Mouse (Mus musculus): ENCODE measurements around the gene Wdfy3.
"Not testable (repeated sequence)": the region's sequence is repeated elsewhere in the genome, so short reads cannot be mapped to it uniquely, and the experiment has no call there.

Wdfy3 gene

DNA sequence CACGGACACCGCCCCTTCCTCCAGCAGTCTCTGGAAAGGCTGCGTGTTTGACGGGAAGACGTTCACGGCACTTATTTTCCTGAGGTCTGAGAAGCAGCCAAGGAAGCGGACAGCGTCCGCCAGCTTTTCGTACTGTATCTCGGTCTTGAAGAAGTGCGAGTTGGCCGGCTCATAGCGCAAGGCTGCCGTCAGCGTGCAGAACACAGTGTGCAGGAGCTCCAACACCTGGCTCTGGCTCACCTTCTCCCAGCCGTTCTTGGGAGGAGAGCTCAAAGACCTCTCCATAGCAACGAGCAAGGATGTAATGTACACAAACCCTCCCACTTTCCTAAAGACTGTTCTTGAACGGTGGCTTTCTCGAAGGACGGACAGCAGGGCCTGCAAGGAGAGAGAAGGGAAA lies 132.4 kb downstream of the Wdfy3 start:
- DNase-seq = no peak

DNA sequence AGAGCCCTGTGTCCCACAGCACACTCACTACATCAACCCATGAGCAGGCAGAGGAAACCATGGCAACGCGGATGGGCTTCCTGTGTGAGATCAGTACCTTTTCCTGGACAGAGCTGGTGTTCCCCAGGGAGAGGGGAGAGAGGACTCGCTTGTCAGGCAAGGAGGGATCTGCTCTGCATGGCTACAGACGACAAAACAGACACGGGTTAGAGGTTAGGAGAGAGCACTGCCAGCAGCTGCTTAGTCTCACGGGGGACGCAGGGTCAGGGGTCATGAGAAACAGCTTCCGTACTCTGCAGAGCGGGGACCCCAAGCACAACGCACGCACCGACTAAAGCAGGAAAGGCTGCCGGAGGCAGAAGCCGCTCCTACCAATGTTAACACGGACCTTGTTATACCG lies 133.8 kb downstream of the Wdfy3 start:
- DNase-seq = peak; percentile 30

DNA sequence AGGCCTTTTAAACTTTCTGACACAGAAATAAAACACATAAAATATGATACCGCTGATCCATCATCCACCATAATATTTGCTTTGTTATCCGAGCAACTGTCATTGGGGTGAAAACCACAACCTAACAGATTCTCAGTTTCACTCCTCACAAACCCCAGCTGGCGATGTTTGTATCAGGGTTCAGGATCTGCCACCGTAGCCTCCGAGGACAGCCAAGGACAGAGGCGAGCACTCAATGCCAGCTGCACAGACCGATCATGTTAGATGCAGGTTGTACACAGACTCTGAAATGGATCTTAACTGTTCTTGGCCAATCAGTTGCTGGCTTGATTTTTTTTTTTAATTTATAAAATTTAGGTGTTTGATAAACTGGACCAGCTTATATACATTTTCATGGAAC lies 135.1 kb downstream of the Wdfy3 start:
- DNase-seq = no peak

DNA sequence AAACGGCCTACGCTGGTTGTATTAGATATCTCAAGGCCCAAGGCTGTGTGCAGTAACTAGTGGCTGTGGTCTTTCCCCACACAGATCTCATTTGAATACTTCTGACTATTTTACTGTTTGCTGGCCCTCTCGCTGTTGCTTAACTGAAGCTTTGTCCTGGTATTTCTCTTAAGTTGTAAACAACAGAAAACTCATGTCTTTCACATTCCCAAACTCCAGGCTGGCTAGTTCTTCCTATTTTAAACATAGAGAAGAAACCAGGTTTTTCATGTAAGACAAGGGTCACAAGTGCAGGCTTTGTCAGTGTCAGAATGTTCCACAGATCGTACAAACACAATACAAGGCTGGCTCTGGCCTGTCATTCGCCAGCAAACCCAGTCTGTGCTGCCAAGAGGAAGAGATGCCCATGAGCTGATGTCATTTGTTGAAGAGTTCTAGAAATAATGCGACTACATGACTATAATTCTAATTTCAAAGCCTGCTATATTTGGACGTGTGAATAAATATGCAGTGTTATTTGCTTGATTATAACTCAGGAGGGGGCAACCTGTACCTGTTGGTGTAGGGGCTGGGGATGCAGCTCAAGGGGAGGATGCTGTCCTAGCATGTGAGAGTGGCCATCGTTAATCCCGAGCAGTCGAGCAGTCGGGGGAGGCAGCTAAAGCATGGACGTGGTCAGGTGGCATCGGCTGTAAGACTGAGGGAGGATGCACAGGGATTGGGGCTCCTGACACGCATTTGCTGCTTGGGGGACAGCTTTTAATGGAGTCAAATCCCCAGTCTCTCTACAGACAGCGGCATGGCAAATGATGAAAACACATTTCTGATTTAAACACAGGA lies 136.5 kb downstream of the Wdfy3 start:
- peak; percentile 66 for DNase-seq

DNA sequence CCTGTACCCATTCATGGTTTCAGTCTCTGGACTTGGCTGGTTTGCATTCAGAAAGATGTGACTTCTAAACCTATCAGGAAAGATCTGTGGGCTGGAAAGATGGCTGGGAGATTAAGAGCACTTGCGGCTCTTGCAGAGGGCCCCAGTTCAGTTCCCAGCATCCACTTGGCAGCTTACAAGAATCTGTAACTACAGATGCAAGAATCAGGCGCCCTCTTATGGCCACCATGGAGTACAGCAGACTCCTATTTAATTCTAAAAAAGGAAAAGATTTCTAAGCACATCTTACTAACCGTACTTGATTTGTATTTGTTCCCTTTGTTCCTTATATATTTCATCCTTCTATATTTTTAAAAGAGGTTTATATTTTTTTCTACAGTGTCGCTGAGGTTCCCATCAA lies 137.7 kb downstream of the Wdfy3 start:
- DNase-seq = no peak

DNA sequence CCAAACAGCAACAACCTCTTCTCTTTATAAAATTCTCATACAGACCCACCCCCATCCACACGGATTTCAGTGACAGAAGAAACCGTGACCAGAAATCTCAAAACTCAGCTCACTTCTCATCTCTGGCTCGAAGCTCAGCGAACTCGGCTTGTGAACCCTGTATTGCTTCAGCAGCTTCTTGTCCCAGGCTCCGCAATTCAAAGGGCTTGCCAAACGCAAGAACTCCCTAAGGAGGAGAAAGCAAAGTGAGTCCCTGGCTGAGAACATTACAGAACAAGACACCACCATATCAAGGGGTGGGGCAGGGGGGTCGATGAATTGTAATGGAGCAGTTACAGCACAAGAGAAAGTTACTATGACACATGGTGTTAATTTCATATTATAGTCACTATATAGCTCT lies 143.4 kb downstream of the Wdfy3 start:
- no peak for DNase-seq

DNA sequence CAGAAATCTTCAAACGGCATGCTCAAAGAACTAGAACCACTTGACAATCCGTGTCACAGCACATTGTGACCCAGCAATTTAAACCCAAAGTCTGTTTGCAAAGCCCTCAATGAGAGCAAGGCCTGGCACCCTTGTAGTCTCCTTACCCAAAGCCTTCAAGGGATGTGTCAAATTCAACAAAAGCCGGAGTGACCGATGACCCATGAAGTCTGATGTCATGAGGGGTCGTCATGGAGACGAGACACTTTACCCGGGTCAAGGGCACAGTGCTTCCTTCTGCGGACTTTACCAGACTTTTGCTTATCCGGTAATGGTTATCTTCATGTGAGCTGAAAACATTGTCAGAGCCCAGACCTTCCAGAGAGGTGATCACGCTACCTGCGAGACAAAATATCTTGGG lies 146.0 kb downstream of the Wdfy3 start:
- DNase-seq = no peak

DNA sequence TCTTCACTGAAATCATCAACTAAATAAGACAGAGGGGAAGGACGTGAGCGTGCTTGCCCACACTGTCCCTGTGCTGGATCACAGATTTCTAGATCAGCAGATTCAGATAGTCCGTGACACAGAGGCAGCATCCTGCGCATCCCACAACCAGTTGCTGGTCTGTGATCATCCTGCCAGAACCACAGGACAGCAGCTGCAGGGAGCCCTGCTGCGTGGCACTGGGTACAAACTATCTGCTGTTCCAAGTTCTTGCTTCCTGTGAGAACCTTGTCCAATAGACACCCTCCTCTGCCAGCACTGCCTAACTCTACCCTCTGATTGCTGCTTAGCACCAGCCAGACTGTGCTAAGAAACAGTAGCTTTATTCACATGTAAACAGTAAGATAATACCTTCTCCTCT lies 150.2 kb downstream of the Wdfy3 start:
- no peak for DNase-seq

DNA sequence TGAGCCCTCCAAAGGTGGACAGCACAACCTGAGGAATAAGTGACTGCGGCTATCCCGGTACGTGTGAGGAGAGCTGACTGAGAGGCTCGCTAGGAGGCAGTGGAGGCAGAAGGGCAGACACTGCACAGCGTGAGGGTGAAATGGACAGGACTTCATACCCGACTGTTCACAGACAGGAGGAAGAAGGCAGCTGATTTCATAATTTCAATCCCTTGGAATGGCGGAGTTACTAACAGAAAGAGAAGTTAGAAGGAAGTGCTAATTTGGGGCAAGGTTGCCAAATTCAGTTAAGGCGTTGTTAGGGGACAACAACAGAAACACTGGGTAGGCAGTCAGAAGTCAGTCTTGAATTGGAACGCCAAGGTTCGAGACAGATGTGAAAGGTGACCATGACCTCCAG lies 160.3 kb downstream of the Wdfy3 start:
- no peak for DNase-seq

DNA sequence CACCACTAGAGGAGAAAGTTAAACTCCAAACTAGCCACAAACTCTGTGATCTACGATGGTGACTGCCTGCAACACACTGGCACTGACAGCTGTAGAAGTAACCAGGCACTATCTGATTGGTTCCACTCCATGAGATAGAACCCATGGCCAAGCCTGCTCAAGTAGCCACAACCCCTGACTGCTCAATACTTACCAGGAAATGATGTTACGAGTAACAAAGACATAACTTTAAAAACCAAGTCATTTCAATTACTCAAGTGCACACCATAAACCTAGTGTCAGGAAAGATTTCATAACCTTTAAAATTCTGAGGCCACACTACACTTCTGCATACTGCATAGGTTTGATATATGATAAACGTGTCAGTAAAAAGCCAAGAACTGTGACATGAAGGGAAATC lies 164.1 kb downstream of the Wdfy3 start:
- DNase-seq = no peak

DNA sequence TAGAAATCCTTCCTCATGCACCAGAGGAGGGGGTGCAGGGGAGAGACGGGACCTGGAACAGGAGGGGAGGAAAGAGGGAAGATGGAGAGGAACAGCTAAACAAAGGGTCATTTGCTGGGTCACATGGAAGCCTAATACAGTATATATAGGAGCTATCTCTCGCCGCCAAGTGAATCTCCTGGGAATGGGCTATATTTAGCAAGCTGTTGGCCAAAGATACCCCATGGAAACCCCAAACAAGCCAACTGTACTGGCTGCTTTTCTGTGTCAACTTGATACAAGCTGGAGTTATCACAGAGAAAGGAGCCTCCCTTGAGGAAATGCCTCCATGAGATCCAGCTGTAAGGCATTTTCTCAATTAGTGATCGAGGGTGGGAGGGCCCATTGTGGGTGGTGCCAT lies 164.9 kb downstream of the Wdfy3 start:
- not testable (repeated sequence) for DNase-seq

DNA sequence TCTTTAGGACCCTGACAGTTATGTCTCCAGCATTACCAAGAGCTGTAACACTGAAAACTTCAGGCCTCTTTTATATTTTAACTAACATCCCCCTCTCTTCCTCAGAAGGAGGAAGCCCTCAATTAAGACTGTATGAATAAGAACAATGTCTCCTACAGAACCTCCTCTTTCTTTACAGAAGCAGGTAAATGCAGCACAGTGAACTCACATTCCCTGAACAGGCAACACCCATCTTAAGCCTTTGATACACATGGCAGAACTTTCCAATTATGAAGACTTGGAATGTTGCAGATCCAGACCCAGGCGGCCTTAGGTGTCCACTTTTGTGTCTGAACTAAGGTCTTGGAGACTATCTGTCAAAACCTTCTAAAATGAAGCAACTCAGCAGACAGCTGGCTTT lies 167.0 kb downstream of the Wdfy3 start:
- DNase-seq = no peak

DNA sequence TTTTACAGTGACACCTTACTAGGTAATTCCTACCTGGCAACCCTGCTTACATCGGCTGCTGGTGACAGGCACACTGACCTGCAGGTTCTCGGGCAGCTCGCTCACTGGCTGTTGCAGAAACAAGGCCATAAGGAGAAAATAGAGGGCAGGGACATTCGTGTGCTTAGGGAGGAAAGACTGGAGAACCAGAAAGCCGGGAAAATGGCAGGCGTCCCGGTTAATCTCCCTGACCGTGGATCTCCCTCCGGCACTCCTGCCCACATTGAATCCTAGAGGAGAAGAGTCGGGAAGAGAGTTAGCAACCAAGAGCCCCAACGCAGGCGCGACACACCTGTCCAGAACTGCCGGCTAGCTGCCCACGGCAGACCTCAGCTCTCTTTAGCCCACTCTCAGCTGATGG lies 169.7 kb downstream of the Wdfy3 start:
- no peak for DNase-seq

DNA sequence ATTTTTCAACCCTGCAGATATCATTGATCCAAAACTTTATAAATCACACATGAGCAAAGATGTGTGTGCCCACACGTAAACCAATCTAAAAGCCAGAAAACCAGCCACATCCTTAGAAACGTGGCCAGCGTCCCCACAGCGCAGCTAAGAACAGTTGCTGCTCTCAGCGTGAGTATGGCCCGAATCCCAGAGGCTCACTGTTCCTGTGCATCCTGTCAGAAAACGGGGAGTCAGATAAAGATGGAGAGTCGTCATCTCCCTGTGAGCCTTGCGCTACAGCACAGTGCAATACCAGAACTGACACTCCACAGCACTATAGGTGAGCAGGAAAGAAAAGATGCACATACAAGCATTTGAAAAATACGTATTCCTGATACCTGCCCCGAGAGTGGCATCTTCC lies 172.9 kb downstream of the Wdfy3 start:
- peak; percentile 47 for DNase-seq

DNA sequence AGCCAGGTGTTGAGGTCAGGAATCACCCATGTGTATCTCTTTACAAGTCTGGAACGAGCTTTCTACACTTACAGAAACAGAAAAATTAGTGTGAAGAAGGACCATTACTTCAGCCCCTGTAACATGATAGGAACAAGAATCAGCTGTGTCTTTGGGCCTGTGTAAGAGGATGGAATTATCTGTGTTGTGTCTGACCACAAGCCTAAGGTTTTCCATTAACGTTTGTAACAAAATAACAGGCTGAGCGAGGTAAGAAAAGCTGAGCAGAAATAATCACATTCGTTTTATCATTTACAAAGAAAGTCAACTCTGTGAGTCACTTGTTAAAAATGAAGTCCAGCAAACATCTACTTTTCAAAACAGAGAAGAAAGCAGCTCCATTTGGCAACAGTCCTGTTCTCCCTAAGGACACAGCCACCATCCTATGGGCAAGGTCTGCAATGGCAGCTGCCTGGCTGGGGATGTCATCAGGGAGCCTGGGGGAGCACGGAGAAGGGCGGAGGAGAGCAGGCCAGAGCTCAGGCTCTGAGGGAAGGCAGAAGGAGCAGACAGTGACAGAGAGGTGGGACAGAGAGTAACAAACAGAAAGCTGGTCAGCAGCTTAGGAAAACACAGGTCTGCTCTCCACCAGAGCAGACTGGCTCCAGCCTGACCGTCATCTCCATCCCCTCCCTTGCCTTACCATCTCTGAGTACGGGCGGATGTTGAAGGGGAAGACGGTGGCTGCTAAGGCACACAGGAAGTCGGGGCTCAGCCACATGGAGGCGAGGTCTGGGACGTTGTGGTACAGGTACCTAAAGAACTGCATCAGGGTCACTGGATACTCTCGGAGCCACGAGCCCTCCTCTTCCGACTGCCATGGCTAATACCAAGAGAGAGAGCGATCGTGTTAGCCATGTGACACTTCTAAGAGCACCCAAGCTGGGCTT lies 173.7 kb downstream of the Wdfy3 start:
- no peak for DNase-seq

DNA sequence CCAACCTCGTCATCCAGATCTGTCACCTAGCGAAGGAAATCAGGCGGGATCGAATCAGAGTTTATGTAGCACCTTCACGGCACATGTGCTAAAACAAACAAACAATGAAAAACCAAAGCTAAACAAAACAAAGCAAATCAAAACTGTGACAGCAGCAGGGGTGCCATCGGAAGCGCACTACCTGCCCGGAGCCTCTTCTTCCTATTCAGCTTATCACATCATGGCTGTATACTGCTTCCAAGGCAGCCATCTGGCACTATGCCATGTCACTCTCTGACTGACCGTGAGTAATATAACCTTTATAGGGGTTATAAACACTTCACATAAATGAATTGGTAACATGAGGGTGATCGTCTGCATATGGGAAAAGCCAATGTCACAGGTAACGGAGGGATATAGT lies 174.6 kb downstream of the Wdfy3 start:
- DNase-seq = no peak

DNA sequence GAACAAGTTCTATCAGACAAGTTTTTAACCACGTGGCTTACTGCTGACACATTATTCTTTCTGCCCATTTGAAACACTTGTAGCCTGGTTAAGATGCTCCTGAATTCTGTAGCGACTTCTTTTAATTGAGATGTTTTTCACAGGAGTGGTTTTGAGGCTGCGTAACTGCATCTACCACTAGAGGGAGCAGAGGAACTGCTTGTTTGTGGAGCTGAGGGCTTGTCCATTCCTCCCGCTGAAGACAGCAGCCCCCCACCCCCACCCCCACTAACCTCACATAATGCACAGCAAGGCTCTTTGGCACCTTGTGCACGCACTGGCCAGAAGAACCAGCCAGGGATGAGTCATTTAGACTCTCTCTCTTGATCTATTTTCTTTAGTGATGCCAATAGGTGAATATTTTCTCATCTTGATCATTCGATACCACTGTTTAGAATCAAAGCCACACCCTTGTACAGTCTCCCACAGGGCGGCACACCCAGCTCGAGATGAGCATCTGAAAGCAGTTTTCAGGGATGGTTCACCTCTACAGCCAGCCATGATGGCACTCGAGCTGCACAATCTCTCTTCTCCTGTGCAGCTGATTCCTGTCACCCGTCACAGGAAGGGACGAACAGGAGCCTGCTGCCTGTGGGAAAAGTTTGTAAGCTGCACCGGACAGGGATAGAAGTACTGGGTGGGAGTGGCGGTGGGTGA lies 175.8 kb downstream of the Wdfy3 start:
- no peak for DNase-seq

DNA sequence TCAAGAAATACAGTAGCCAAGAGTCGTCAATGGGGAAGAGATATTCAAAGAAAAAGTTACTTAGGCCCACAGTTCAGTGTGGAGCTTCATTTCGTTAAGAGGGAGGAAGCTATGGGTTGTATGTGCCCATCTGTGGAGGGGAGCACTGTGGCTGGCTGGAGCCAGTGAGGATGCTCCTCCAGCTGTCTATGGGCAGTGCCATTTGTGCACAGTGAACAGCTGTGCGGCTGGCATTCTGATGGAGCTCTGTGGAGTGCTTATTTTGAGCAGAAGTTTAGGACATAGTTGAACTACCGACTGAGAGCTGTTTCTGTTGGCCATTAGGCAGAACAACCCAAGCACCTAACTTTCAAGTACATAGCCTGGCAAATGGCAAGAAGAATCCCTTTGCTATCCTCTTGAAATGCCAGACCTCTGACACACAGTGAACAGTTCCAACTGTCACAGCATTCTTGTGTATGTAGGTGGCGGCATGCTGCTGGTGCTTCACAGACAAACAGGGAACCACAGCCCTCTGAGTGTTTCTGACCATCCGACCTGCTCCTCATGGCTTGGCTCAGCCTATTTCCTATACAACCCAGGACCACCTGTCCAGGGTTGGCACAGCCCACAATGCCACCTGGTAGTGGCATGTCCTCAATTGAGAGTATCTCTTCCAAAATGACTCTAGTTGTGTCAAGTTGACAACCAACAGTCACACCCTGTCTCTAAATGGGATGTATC lies 177.9 kb downstream of the Wdfy3 start:
- DNase-seq = no peak

DNA sequence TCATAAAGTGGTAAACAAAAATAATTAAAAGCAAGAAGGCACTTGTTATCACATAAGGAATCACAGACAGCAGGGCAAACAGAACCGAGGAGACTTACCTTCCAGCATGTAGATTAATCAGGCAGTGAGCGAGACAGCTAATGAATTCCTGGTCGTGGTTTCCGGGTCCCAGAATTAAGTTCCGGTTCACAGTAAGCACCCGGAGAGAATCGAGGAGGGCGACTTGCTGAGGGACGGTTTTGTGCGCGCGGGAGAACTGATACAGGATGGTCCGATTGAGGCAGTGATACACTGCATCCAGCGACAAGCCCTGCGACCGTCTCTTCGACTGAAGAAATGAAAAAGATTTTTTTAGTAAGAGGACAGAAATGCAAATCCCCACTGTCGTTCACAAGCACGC lies 181.7 kb downstream of the Wdfy3 start:
- DNase-seq = no peak

DNA sequence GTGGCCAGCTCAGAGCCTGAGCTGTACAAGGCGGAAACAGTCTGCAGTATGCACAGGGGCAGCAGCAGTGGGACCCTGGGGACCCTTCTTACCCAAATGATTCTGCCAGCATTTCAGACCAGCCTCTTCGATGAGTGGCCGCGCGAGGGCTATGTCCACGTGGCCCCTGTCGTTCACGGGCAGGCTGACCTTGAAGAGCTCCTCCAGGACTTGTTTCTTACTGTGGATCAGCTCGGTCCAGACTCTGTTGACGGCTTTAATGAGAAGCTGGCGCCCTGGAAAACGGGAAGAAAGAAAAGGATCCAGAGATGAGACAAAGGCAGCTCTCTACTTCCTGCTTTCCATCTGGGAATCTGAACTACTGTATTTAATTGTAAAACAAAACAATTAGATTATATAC lies 184.7 kb downstream of the Wdfy3 start:
- no peak for DNase-seq

DNA sequence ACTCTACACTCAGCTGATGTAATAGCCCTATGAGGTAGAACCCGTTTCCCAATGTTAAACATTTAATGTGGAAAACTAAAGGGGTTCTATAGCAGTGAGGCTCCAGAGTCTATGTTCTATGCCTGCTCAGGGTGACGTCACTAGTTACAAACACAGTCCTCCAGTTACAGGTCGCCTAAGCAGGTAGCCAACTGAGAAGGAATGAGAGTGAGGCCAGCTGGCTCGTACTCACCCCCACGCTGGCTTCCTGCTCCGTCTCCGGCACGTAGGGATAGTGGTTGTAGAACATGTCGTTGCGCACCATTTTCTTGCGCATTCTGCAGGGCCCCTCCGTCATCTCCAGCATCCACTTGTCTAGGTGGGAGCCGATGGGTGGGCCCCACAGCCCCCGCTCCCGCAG lies 187.5 kb downstream of the Wdfy3 start:
- DNase-seq = no peak

DNA sequence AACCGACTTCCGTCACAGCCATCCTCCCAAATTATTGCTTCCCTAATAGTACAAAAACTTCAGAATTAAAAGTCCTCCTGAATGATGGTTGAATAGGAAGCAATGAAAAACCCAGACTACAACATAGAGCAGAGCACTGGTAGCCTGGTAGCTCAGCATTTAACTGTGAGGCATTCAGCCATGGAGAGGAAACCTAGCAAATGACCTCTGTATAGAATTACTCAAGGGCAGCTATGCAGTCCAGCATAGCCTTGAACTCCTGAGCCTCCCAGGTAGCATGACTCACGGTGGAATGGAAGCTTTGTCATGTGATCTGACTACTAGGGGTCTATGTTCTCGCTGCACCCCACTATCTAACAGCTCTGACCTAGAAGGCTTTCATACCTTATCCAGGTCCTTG lies 189.8 kb downstream of the Wdfy3 start:
- no peak for DNase-seq

DNA sequence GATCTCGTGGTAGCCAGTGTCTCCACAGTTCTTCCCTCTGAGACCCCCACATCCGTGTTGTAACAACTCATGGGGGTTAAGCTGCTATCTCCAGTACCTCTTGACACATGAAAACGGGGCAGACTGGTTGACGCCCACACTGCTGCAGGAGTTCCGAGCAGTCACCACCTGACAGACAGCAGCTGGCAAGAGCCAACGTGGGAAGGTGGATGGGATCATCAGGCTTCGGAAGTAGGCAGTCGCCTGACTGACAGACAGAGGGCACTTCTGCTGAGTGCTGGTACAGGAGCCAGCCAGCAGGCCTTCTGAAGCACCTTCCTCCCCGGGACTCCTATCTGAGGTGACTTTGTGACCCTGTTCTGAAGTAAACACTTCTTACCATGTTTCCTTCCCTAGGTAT lies 191.3 kb downstream of the Wdfy3 start:
- DNase-seq = peak; percentile 39
